Mouse (Mus musculus): ENCODE data around the gene Phf23.

Phf23 gene

GRCm38 (mm10) chr11:69970775-69971174 is 24.8 kb upstream of the Phf23 start:
- DNase-seq (ENCODE audit: low spot score in 2 of 2), result no peak

GRCm38 (mm10) chr11:69974907-69975306 is 20.7 kb upstream of the Phf23 start:
- no peak for DNase-seq (ENCODE audit: low spot score in 2 of 2)

GRCm38 (mm10) chr11:69976271-69976670 is 19.3 kb upstream of the Phf23 start:
- DNase-seq (ENCODE audit: low spot score in 2 of 2), result no peak

GRCm38 (mm10) chr11:69979827-69980195 is 15.8 kb upstream of the Phf23 start:
- no peak for DNase-seq (ENCODE audit: low spot score in 2 of 2)

- DNase-seq (ENCODE audit: low spot score in 2 of 2), result peak; percentile 99 to 100
Observed at GRCm38 (mm10) chr11:69980196-69981140, 15.1 kb upstream of the Phf23 start.

GRCm38 (mm10) chr11:69981141-69981762 is 14.3 kb upstream of the Phf23 start, which contains the start of gene Ctdnep1:
TSS of gene Ctdnep1 (plus strand) at chr11:69981156.
- no peak for DNase-seq (ENCODE audit: low spot score in 2 of 2)

GRCm38 (mm10) chr11:69982225-69982624 is 13.4 kb upstream of the Phf23 start, which contains the start of gene Elp5:
TSS of gene Elp5 (minus strand) at chr11:69982517.
- no peak for DNase-seq (ENCODE audit: low spot score in 2 of 2)

- no peak for DNase-seq (ENCODE audit: low spot score in 2 of 2)
Observed at GRCm38 (mm10) chr11:69982877-69983276, 12.7 kb upstream of the Phf23 start.

- DNase-seq (ENCODE audit: low spot score in 2 of 2), result no peak
Observed at GRCm38 (mm10) chr11:69983377-69983776, 12.2 kb upstream of the Phf23 start.

GRCm38 (mm10) chr11:69984431-69984830 is 11.1 kb upstream of the Phf23 start:
- DNase-seq (ENCODE audit: low spot score in 2 of 2), result no peak

- DNase-seq (ENCODE audit: low spot score in 2 of 2), result no peak
Observed at GRCm38 (mm10) chr11:69989949-69990348, 5.6 kb upstream of the Phf23 start.

- peak; percentile 93 to 97 for DNase-seq (ENCODE audit: low spot score in 2 of 2)
Observed at GRCm38 (mm10) chr11:69990850-69991691, 4.5 kb upstream of the Phf23 start, which contains the start of gene Gabarap. TSS of gene Gabarap (plus strand) at chr11:69991143.

- no peak for DNase-seq (ENCODE audit: low spot score in 2 of 2)
Observed at GRCm38 (mm10) chr11:69991711-69992110, 3.9 kb upstream of the Phf23 start.

GRCm38 (mm10) chr11:69992396-69992795 is 3.2 kb upstream of the Phf23 start:
- no peak for DNase-seq (ENCODE audit: low spot score in 2 of 2)

- no peak for DNase-seq (ENCODE audit: low spot score in 2 of 2)
Observed at GRCm38 (mm10) chr11:69992932-69993331, 2.6 kb upstream of the Phf23 start.

- no peak for DNase-seq (ENCODE audit: low spot score in 2 of 2)
Observed at GRCm38 (mm10) chr11:69994401-69995090, 1.0 kb upstream of the Phf23 start.

- DNase-seq (ENCODE audit: low spot score in 2 of 2), result no peak
Observed at GRCm38 (mm10) chr11:69996161-69997061, 834 bp downstream of the Phf23 start.

GRCm38 (mm10) chr11:69997070-69997509 is 1.5 kb downstream of the Phf23 start:
- peak in 1 of 2 experiments; percentile 42 for DNase-seq (ENCODE audit: low spot score in 2 of 2)

GRCm38 (mm10) chr11:69998567-69999491 is 3.3 kb downstream of the Phf23 start:
- no peak for DNase-seq (ENCODE audit: low spot score in 2 of 2)

Data from frontal cortex, postnatal 25 days (tissue).